Mouse (Mus musculus): ENCODE results near the gene Sacm1l.

Gene Sacm1l

GRCm38 (mm10) chr9:123529392-123530157 is at the start of gene Sacm1l:
TSS of gene Sacm1l (plus strand) at chr9:123529759.
- peak; percentile 99 for DNase-seq (ENCODE audit: low spot score)

DNA sequence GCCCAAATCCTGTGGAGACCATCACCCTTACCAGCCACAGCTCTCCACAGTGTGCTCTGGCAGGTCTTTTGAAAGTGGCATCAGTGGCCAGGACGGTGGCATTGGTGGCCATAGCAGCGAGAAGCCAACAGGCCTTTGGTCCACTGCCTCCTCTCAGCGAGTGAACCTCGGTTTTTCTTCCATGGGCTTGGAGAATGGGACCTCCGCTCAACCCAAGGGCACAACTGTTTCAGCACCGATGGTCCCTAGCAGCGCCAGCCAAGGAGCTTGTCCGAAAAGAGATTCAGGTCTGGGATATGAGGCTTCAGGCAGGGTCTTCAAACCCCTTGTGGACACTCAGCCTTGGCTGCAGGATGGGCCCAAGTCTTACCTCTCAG is 49.7 kb upstream of the Sacm1l start:
- DNase-seq (ENCODE audit: low spot score) = no peak

GRCm38 (mm10) chr9:123480253-123480921 is 49.2 kb upstream of the Sacm1l start:
- DNase-seq (ENCODE audit: low spot score) = peak; percentile 65

- DNase-seq (ENCODE audit: low spot score) = no peak
Measured at GRCm38 (mm10) chr9:123481136-123481535, 48.4 kb upstream of the Sacm1l start.

GRCm38 (mm10) chr9:123483598-123483997 is 46.0 kb upstream of the Sacm1l start:
- no peak for DNase-seq (ENCODE audit: low spot score)

DNA sequence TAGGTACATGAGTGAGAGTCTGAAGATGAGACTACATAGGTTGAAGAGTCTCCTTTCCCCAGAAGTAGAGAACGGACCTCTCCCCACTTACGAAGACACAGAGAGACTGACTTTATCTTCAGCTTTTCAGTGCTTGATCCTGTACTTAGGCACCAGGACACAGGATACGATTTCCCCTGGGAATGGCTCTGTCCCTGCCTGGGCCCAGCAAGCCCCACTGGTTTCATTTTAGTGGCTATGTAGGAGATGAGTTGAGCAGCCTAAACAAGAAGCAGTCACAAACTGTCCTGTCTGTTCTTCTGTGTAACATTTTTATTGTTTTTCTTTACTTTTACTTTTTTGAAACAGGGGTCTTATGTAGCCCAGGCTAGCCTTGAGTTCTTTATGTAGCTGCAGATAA is 44.7 kb upstream of the Sacm1l start:
- DNase-seq (ENCODE audit: low spot score) = no peak

- DNase-seq (ENCODE audit: low spot score) = no peak
Measured at GRCm38 (mm10) chr9:123485561-123485960, 44.0 kb upstream of the Sacm1l start.

DNA sequence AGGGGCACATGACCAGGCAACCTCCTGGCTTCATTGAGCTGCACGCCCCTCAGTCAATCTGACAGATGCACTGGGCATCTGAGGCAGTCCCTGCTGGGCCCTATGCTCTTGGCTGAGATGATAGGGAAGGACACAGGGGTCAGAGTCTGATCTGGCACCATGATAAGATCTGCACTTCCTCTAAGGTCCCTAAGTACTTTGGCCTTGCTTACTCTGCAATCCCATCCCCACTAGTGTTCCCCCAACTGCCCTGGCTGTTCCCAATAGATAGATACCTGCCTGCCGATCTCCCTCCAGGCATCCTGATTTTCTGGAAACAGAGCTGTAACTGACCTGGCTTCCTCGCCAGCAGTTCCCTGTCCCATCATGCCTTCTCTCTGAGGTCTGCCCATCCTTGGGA is 42.9 kb upstream of the Sacm1l start:
- no peak for DNase-seq (ENCODE audit: low spot score)

- DNase-seq (ENCODE audit: low spot score) = no peak
Measured at GRCm38 (mm10) chr9:123489073-123489472, 40.5 kb upstream of the Sacm1l start.

DNA sequence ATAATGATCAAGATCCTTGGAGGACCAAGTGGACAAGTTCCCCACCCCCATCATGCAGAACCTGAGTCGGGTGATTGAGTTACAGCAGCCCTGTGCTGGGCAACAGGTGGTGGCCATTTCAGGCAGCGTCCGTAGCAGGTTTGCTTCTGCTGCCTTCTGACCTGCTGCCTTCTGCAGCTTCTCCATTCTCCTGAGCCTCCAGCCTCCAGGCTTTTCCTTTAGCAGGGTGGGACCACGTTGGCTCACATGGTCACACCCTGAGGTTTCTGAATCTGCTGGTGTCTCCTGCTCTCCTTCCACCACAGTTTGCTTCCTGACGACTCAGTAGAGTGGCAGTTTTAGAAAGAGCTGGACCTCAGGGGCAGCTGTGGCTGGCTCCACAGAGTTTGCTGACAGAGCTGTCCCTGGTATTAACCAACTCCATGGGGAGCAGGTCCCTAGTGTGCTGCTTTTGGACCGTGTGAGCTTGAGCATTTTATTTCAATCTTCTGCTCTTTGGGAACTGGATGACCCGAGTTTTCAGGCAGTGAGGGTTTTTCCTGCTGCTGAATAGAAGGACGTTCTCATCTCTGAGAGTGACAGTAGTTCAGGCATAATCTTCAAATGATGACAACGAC is 39.7 kb upstream of the Sacm1l start:
- DNase-seq (ENCODE audit: low spot score) = no peak

DNA sequence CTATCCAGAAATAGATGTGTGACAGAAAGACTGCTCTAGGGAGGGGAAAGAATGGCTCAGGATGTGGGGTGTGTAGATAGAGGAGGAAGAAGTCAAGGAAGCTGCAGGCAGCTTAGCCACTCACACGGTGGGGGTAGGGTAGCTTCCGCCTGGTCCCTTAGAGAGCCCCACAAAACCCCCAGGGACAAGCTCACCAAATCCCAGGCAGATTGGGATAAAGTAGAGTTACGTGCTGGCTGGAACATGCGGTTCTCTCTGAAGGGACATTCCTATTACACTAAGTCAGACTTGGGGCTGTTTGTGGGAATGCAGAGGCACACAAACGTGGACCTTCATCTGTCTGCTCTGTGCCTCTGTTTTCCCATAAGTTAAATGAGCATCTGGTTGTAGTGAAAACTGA is 38.6 kb upstream of the Sacm1l start:
- DNase-seq (ENCODE audit: low spot score) = no peak

DNA sequence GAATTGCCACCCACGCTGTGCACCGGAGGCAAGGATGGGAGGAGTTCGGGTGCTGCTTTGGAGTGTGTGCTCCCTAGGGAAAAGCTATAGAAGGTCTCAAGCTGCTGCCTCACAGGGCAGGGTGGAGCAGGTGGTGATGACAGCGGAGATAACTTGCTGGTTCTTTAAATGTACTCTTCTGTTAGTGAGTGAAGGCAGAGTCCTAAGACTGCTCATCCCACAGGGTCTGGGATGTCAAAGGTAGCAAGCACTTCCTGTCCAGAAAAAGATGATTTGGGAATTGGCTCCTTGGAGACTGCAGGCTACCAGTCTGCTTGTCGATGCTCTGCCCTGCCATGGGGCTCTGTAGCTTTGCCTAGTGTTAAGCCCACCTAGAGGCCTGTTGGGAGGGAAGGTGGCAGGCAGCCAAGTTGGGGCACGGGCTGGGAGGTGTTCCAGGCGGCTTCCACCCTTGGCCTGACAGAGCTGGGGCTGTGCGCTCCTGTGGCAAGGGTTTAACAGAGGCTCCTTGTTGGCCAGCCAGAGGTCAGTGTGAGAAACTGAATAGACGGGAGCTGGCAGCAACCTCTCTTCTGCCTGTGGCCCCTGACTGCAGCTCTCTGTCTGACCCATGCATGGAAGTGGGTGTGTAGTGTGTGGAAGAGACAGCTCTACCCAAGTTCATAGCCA is 37.5 kb upstream of the Sacm1l start:
- no peak for DNase-seq (ENCODE audit: low spot score)

DNA sequence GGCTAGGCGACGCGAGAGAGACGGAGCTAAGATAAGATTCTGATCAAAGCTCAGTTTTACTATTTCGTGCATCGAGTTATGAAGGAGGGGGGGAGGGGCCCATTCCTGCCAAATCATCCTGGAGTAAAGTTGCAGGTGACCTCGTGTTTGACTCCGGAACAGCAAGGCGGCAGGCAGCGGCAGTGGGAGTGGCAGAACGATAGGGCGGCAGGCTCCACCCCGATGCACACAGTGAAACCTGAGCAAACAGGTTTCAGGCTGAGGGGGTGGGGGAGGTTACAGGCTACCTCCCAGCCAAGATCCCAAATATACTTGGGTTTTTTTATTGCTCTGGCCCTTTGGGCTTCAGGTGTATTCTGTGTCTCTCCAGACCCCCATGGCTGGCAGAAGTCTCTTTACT is 32.9 kb upstream of the Sacm1l start:
- DNase-seq (ENCODE audit: low spot score) = no peak

GRCm38 (mm10) chr9:123497906-123498305 is 31.7 kb upstream of the Sacm1l start:
- DNase-seq (ENCODE audit: low spot score) = peak; percentile 65

DNA sequence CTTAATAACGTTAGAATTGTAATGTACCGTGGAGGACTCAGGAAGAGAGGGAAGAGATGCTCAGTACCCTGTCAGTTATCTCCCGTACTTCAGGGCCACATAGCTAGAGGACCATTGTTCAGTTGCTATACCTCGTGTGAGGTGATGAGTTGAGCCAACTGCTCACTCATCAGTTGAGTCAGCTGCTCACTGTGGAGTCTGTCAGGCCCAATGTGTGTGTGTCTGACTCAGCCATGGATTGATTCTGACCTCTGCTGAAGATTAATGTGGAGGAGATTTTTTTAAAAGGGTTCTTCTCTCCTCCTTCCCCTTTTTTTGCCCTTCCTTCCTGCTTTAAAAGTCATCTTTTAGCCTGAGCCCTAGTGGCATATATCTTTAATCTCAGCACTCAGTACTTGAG is 29.1 kb upstream of the Sacm1l start:
- DNase-seq (ENCODE audit: low spot score) = no peak

GRCm38 (mm10) chr9:123503171-123503834 is 26.3 kb upstream of the Sacm1l start:
- no peak for DNase-seq (ENCODE audit: low spot score)

DNA sequence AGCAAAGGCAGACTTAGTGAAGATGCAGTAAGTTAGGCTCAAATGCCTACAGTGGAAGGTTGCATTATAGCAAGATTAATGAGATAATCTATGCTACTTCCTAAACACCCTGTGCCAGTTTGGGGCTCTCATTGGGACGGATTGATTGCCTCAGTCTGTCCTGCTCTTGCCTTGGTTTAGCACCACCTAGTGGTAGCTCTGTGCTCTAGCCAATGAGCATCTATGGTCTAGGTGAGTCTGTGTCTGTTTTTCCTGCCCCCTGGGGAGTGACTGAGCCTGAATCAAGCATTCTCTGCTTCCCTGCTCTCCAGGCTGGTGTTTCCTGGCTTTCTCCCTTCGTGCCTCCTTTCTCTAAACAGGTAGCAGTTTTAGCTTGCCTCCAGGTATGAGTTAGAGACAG is 25.2 kb upstream of the Sacm1l start:
- peak; percentile 82 for DNase-seq (ENCODE audit: low spot score)

- DNase-seq (ENCODE audit: low spot score) = no peak
Measured at GRCm38 (mm10) chr9:123505598-123505997, 24.0 kb upstream of the Sacm1l start.

DNA sequence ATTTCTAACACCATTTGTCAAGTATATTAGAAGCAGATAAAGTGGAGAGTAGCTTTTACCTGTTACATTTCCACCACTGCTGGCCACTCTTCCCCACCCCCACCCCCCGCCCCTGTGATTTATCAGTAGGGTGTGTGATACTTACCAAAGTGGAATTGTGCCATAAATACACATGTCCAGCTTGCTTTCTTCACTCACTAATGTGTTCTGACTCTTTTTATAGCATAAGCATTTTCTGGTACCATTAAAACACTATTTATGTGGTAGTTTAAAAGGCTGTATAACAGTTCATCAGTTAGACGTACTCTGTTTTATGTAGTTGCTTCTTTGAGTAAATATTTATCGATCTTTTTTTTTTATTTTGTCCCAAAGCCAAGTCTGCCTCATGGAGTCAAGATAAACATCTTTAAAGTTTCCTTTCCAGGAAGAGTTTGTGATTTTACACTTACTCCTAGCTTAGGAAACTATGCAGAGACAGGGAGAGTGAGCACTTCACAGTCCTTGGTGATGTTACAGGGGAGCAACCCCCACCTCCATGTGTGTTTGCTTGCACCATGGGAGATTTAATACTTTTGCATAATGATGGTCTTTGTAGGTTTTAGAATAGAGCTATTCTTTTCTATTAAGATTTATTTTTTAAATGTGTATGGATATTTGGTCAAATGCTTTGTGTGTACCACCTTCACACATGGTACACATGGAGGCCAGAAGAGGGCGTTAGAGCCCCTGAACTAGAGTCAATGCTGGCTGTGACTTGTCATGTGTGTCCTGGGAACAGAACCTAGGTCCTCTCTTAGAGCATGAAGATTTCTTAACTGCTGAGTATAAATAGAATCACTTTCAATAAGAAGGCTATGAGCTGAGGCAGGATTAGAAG is 23.1 kb upstream of the Sacm1l start:
- no peak for DNase-seq (ENCODE audit: low spot score)

GRCm38 (mm10) chr9:123507380-123507779 is 22.2 kb upstream of the Sacm1l start:
- no peak for DNase-seq (ENCODE audit: low spot score)

- DNase-seq (ENCODE audit: low spot score) = no peak
Measured at GRCm38 (mm10) chr9:123508986-123509385, 20.6 kb upstream of the Sacm1l start.

All from lung, postnatal 25 days (tissue).